Mouse (Mus musculus) ES-Bruce4 (cell line): ENCODE results near the gene Gfer. TPM values are rescaled to one million over a fixed set of nuclear protein-coding genes. Genes with fewer than 3 reads are reported as not detected.

Experiments used
- H3K27ac ChIP-seq: 2 replicates; pipeline ENCODE4 v1.5.1; 2012; ENCODE audit warnings: low read length, inconsistent platforms; ENCODE audit not compliant: insufficient read depth
- H3K27me3 ChIP-seq: 2 replicates; pipeline ENCODE4 v1.6.1; 2012; ENCODE audit warnings: mild to moderate bottlenecking, low read length, inconsistent platforms; ENCODE audit not compliant: control insufficient read depth, poor library complexity, insufficient read depth, severe bottlenecking
- H3K36me3 ChIP-seq: 2 replicates; pipeline ENCODE4 v1.6.1; 2012; ENCODE audit warnings: inconsistent platforms, mild to moderate bottlenecking, low read length, moderate library complexity; ENCODE audit not compliant: control insufficient read depth, poor library complexity, insufficient read depth, severe bottlenecking
- H3K4me1 ChIP-seq: one replicate; pipeline ENCODE4 v1.8.1; 2011; ENCODE audit warnings: low read length; ENCODE audit not compliant: control insufficient read depth, insufficient read depth
- H3K4me3 ChIP-seq: 2 replicates; pipeline ENCODE4 v1.5.1; 2011; ENCODE audit warnings: low read depth, mild to moderate bottlenecking, low read length
- H3K9ac ChIP-seq: 2 replicates; pipeline ENCODE4 v1.6.1; 2012; ENCODE audit warnings: low read depth, mild to moderate bottlenecking, inconsistent platforms; ENCODE audit not compliant: poor library complexity, severe bottlenecking
- H3K9me3 ChIP-seq: replicated peaks from 2 replicates; pipeline ENCODE4 v1.6.1; 2012; ENCODE audit warnings: mild to moderate bottlenecking, low read length, inconsistent platforms; ENCODE audit not compliant: control insufficient read depth, poor library complexity, insufficient read depth, severe bottlenecking
- CTCF ChIP-seq: IDR thresholded peaks from one replicate; pipeline ENCODE4 v1.8.1; 2011; ENCODE audit warnings: low read depth, low read length
- EP300 ChIP-seq: IDR thresholded peaks from 2 replicates; pipeline ENCODE4 v1.6.1; 2011; ENCODE audit warnings: low read depth, low read length; ENCODE audit not compliant: insufficient read depth
- POLR2A ChIP-seq: IDR thresholded peaks from one replicate; pipeline ENCODE4 v1.8.1; 2011; ENCODE audit warnings: low read length; ENCODE audit not compliant: insufficient read depth
- polyA plus RNA-seq: library from polyadenylated mRNA; stranded (reverse); fragments of >200 nt; gene quantifications from 2 replicates; pipeline ENCODE4 v1.2.4, GENCODE M21; 2011; ENCODE audit warnings: low read depth; ENCODE audit not compliant: missing spikeins, insufficient read depth, insufficient read length

Gfer gene
- polyA plus RNA-seq, 1 experiment, result 79.6 TPM

- Histone ChIP-seq H3K27ac (no peak overlapping the region), H3K36me3 (no peaks in the 10 kb centered on the region), H3K9ac (peak overlapping the region; percentile 22), H3K27me3 (no peaks in the 10 kb centered on the region), H3K9me3 (no peaks in the 10 kb centered on the region), H3K4me3 (peak overlapping the region; percentile 74), H3K4me1 (no peaks in the 10 kb centered on the region)
- TF ChIP-seq EP300 (no peak), POLR2A (peak; percentile 67), CTCF (no peak)
These were observed 9.4 kb downstream of the Gfer start for GRCm38 (mm10) chr17:24686514-24686913.

GRCm38 (mm10) chr17:24677500-24678080 is 18.4 kb downstream of the Gfer start:
- H3K27ac ChIP-seq, result no peak overlapping the region
- peaks cover 42% of the 10 kb centered on the region for H3K36me3 ChIP-seq
- no peaks in the 10 kb centered on the region for H3K27me3 ChIP-seq
- H3K9me3 ChIP-seq, result no peaks in the 10 kb centered on the region
- H3K4me3 ChIP-seq, result no peak overlapping the region
- no peak overlapping the region for H3K9ac ChIP-seq
- H3K4me1 ChIP-seq, result peaks cover 4% of the 10 kb centered on the region
- TF ChIP-seq EP300, result no peak
- no peak for TF ChIP-seq POLR2A
- TF ChIP-seq CTCF, result no peak

- Histone ChIP-seq H3K27me3 (no peaks in the 10 kb centered on the region), H3K4me3 (no peak overlapping the region), H3K36me3 (peaks cover 42% of the 10 kb centered on the region), H3K27ac (no peak overlapping the region), H3K9me3 (no peaks in the 10 kb centered on the region), H3K4me1 (peaks cover 4% of the 10 kb centered on the region), H3K9ac (no peak overlapping the region)
- TF ChIP-seq EP300 (no peak), POLR2A (no peak), CTCF (no peak)
These were observed 19.1 kb downstream of the Gfer start for GRCm38 (mm10) chr17:24676877-24677276.

- H3K36me3 ChIP-seq, result peaks cover 40% of the 10 kb centered on the region
- H3K9ac ChIP-seq, result no peak overlapping the region
- TF ChIP-seq POLR2A (no peak), CTCF (peak; percentile 64)
- H3K27me3 ChIP-seq, result no peaks in the 10 kb centered on the region
- no peak overlapping the region for H3K4me3 ChIP-seq
- no peaks in the 10 kb centered on the region for H3K9me3 ChIP-seq
- H3K27ac ChIP-seq, result no peak overlapping the region
- peaks cover 4% of the 10 kb centered on the region for H3K4me1 ChIP-seq
These were observed 19.8 kb downstream of the Gfer start for GRCm38 (mm10) chr17:24676187-24676586.

- Histone ChIP-seq H3K4me1 (peaks cover 6% of the 10 kb centered on the region), H3K9ac (no peak overlapping the region), H3K36me3 (peaks cover 21% of the 10 kb centered on the region), H3K27me3 (no peaks in the 10 kb centered on the region), H3K9me3 (no peaks in the 10 kb centered on the region), H3K27ac (no peak overlapping the region), H3K4me3 (no peak overlapping the region)
- no peak for TF ChIP-seq CTCF
- TF ChIP-seq POLR2A, result no peak
- no peak for TF ChIP-seq EP300
These were observed 21.7 kb downstream of the Gfer start for GRCm38 (mm10) chr17:24674277-24674676.

- TF ChIP-seq POLR2A (no peak), CTCF (no peak), EP300 (no peak)
- H3K4me1 ChIP-seq, result peaks cover 2% of the 10 kb centered on the region
- peak overlapping the region; percentile 24 for H3K4me3 ChIP-seq
- H3K27ac ChIP-seq, result no peak overlapping the region
- H3K9me3 ChIP-seq, result no peaks in the 10 kb centered on the region
- H3K27me3 ChIP-seq, result no peaks in the 10 kb centered on the region
- H3K36me3 ChIP-seq, result 0 out of 2 replicates have a peak, but pooled peaks cover 5% of the 10 kb centered on the region
- H3K9ac ChIP-seq, result 0 out of 2 replicates have a peak overlapping the region, but pooled peaks have one; percentile 1
These were observed 23.8 kb downstream of the Gfer start for GRCm38 (mm10) chr17:24672141-24672540.
